ENCODE assay signal across 10 mouse cellular contexts in the genomic region with DNA sequence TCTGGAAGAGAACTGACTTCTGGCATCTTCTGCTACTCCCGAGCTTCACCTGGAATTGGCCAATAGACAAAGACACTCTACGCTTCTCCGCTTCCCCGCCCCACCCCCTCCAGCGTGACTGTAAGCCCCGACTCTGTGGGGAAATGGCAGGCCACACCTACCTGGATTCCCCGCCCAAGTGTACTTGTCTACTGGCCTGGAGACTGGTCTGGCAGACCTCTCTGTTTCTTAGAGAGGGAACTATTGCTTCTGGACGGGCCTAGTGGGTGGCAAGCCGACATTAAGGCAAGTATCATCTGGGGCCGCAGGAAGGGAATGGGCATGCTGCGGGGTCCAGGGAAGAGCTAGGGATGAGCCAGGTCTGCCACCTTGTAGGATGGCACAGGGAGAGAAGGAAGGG. TPM values are rescaled to one million over a fixed set of nuclear protein-coding genes. Genes with fewer than 3 reads are reported as not detected.
DNase-seq lines count a peak whose midpoint lies in the region; ATAC-seq and TF ChIP-seq lines count a peak whose summit lies in the region.
"Had no signal": no experiment of that assay in that cellular context is flagged by ENCODE, and none has a peak within 500 bp of the region (broad histone marks: within the 10 kb centered on the region; RNA-seq: fewer than 3 reads in every experiment).

A gene (plus strand): TSS at position 214 of the 400 bp plus-strand sequence.

- ATAC-seq in embryonic facial prominence, embryonic 14.5 days (ENCODE audit: low read depth), result 0 out of 2 replicates have a peak, but pooled peaks have one; percentile 47
- no peak for ATAC-seq in liver, embryonic 16.5 days (ENCODE audit: low read depth)
- peak; percentile 55 for ATAC-seq in stomach, postnatal 0 days (ENCODE audit: low FRiP score, low TSS enrichment)
- ATAC-seq: Patski had no signal

- TF ChIP-seq EP300 in stomach, postnatal 0 days (optimal IDR thresholded peaks at IDR 0.05), result no peak

- H3K4me1 ChIP-seq in embryonic facial prominence, embryonic 14.5 days (ENCODE audit: control insufficient read depth, insufficient read depth, low read length), result no peaks in the 10 kb centered on the region
- H3K4me1 ChIP-seq in liver, embryonic 16.5 days (ENCODE audit: control insufficient read depth, low read depth, low read length), result peaks cover 46% of the 10 kb centered on the region
- H3K4me1 ChIP-seq in stomach, postnatal 0 days (replicated peaks; ENCODE audit: control insufficient read depth, insufficient read depth), result 0 out of 2 replicates have a peak, but pooled peaks cover 3% of the 10 kb centered on the region
- peaks cover 34% of the 10 kb centered on the region for H3K4me1 ChIP-seq in hindbrain, embryonic 10.5 days (replicated peaks)

- H3K27me3 ChIP-seq in embryonic facial prominence, embryonic 14.5 days (replicated peaks; ENCODE audit: control insufficient read depth, insufficient read depth, low read length), result no peaks in the 10 kb centered on the region
- no peaks in the 10 kb centered on the region for H3K27me3 ChIP-seq in liver, embryonic 16.5 days (ENCODE audit: control insufficient read depth, insufficient read depth, low read depth, low read length)
- H3K27me3 ChIP-seq in stomach, postnatal 0 days (ENCODE audit: control insufficient read depth, insufficient read depth, low read length), result no peaks in the 10 kb centered on the region
- H3K27me3 ChIP-seq in hindbrain, embryonic 10.5 days (ENCODE audit: insufficient read depth, poor library complexity, severe bottlenecking), result no peaks in the 10 kb centered on the region
- H3K27me3 ChIP-seq: Patski had no signal

- DNase-seq in lung, adult 18-20 months, result peak; percentile 26 to 53
- no peak for DNase-seq in lung, postnatal 14 days
- no peak for DNase-seq in embryonic facial prominence, embryonic 14.5 days (ENCODE audit: low spot score)
- peak; percentile 74 for DNase-seq in stomach, postnatal 0 days (ENCODE audit: low spot score)
- no peak for DNase-seq in right cerebral cortex, postnatal 25 days
- no peak for DNase-seq in hindbrain, embryonic 10.5 days (ENCODE audit: low spot score)
- no peak for DNase-seq in right cerebral cortex, adult 2 months (ENCODE audit: low spot score in 2 of 2)

- TF ChIP-seq CTCF in stomach, postnatal 0 days (IDR thresholded peaks at IDR 0.05; ENCODE audit: low read depth), result no peak

- 57% methylated on average over 11 of the region's 11 CpGs for WGBS in embryonic facial prominence, embryonic 14.5 days
- WGBS in liver, embryonic 16.5 days (ENCODE audit: insufficient replicate concordance), result 40% methylated on average over 11 of the region's 11 CpGs
- WGBS in stomach, postnatal 0 days, result 48% methylated on average over 11 of the region's 11 CpGs
- 63% methylated on average over 11 of the region's 11 CpGs for WGBS in hindbrain, embryonic 10.5 days

- H3K9ac ChIP-seq in embryonic facial prominence, embryonic 14.5 days (ENCODE audit: low read depth, low read length), result no peak within 1 kb of the TSS
- H3K9ac ChIP-seq in liver, embryonic 16.5 days (ENCODE audit: low read depth, low read length), result peak within 1 kb of the TSS; percentile 56
- no peak within 1 kb of the TSS for H3K9ac ChIP-seq in stomach, postnatal 0 days (ENCODE audit: low read length)
- H3K9ac ChIP-seq: hindbrain, embryonic 14.5 days had no signal

- no peak within 1 kb of the TSS for H3K27ac ChIP-seq in embryonic facial prominence, embryonic 14.5 days (replicated peaks; ENCODE audit: low read depth, low read length)
- H3K27ac ChIP-seq in liver, embryonic 16.5 days (ENCODE audit: low read length), result peak within 1 kb of the TSS; percentile 55
- H3K27ac ChIP-seq in stomach, postnatal 0 days (replicated peaks), result no peak within 1 kb of the TSS; the same call in 1 of the 2 replicates
- no peak within 1 kb of the TSS for H3K27ac ChIP-seq in hindbrain, embryonic 10.5 days
- H3K27ac ChIP-seq: hindbrain, embryonic 14.5 days had no signal

- no peaks in the 10 kb centered on the region for H3K36me3 ChIP-seq in embryonic facial prominence, embryonic 14.5 days (ENCODE audit: control insufficient read depth, insufficient read depth, low read length)
- H3K36me3 ChIP-seq in liver, embryonic 16.5 days (ENCODE audit: control insufficient read depth, insufficient read depth), result no peaks in the 10 kb centered on the region
- H3K36me3 ChIP-seq in stomach, postnatal 0 days (ENCODE audit: control insufficient read depth, insufficient read depth, low read length), result no peaks in the 10 kb centered on the region
- no peaks in the 10 kb centered on the region for H3K36me3 ChIP-seq in hindbrain, embryonic 10.5 days

- no peak within 1 kb of the TSS for H3K4me3 ChIP-seq in embryonic facial prominence, embryonic 14.5 days (ENCODE audit: low read depth, low read length)
- H3K4me3 ChIP-seq in liver, embryonic 16.5 days (ENCODE audit: low read depth, low read length), result peak within 1 kb of the TSS; percentile 44
- H3K4me3 ChIP-seq in stomach, postnatal 0 days (ENCODE audit: low read depth, low read length), result peak within 1 kb of the TSS; percentile 6; the same call in 1 of the 2 replicates
- no peak within 1 kb of the TSS for H3K4me3 ChIP-seq in hindbrain, embryonic 10.5 days

- H3K9me3 ChIP-seq in embryonic facial prominence, embryonic 14.5 days (ENCODE audit: control insufficient read depth, low read length), result no peaks in the 10 kb centered on the region
- H3K9me3 ChIP-seq in liver, embryonic 16.5 days (replicated peaks; ENCODE audit: control insufficient read depth, low read length), result no peaks in the 10 kb centered on the region
- H3K9me3 ChIP-seq in stomach, postnatal 0 days (ENCODE audit: control insufficient read depth, low read length), result no peaks in the 10 kb centered on the region
- no peaks in the 10 kb centered on the region for H3K9me3 ChIP-seq in hindbrain, embryonic 10.5 days

- 0 out of 2 replicates have a peak within 1 kb of the TSS, but pooled peaks have one; percentile 7 for H3K4me2 ChIP-seq in embryonic facial prominence, embryonic 14.5 days (ENCODE audit: low read depth, low read length)
- peak within 1 kb of the TSS; percentile 43 for H3K4me2 ChIP-seq in liver, embryonic 16.5 days (ENCODE audit: low read depth, low read length)
- H3K4me2 ChIP-seq in stomach, postnatal 0 days (replicated peaks; ENCODE audit: low read depth), result peak within 1 kb of the TSS; percentile 38
- H3K4me2 ChIP-seq: hindbrain, embryonic 14.5 days had no signal

RNA-seq across cellular contexts. Expression of the gene that starts here (rescaled TPM):
- 0.08 and 0.13 TPM in 2 replicates for polyA plus RNA-seq in embryonic facial prominence, embryonic 14.5 days (2014; fragmentation: Nextera tagmentation; extraction: Ambion mirVana)
- 4.2 and 4.3 TPM in 2 replicates for polyA plus RNA-seq in liver, embryonic 16.5 days (2015; fragmentation: Nextera tagmentation; extraction: Ambion mirVana)
- 3.3 and 3.5 TPM in 2 replicates for polyA plus RNA-seq in stomach, postnatal 0 days (2015; fragmentation: Nextera tagmentation; extraction: Ambion mirVana)
- polyA plus RNA-seq in hindbrain, embryonic 10.5 days (2016; fragmentation: Nextera tagmentation; extraction: Ambion mirVana), result 0.07 and 0.56 TPM in 2 replicates

Comparison
In these comparisons a context has a peak if more than half of its experiments do, and no peak if none do; other contexts are left out.
1. DNase-seq: peak in lung, adult 18-20 months (2 of 2) and stomach, postnatal 0 days (single experiment); none in lung, postnatal 14 days (single experiment), embryonic facial prominence, embryonic 14.5 days (single experiment), right cerebral cortex, postnatal 25 days (single experiment), hindbrain, embryonic 10.5 days (single experiment) and right cerebral cortex, adult 2 months (0 of 2).
2. Peak in ATAC-seq and H3K4me2 ChIP-seq in embryonic facial prominence, embryonic 14.5 days; RNA of the gene not detected or under 1 TPM.
3. H3K4me3 ChIP-seq: peak in liver, embryonic 16.5 days (single experiment) and stomach, postnatal 0 days (single experiment); none in embryonic facial prominence, embryonic 14.5 days (single experiment) and hindbrain, embryonic 10.5 days (single experiment).
4. Peak in every context shown above with its lines, with median percentiles within 50 percentile points of each other: H3K4me2 ChIP-seq.